Mouse (Mus musculus): Measurements from ENCODE around the gene Tdrd3. TPM values are rescaled to one million over a fixed set of nuclear protein-coding genes. Genes with fewer than 3 reads are reported as not detected.

Gene Tdrd3
- polyA plus RNA-seq, 1 experiment from 2014 or later, result 24.5 TPM

GRCm38 (mm10) chr14:87417691-87418070 is 1.2 kb downstream of the Tdrd3 start:
- ATAC-seq (ENCODE audit: low read depth), result no peak
- peaks cover 6% of the 10 kb centered on the region for H3K4me1 ChIP-seq (replicated peaks; ENCODE audit: control insufficient read depth, insufficient read depth, low read length)
- peak overlapping the region; percentile 65 for H3K4me2 ChIP-seq (ENCODE audit: low read depth, low read length)
- 0% methylated on average over 3 of the region's 3 CpGs for WGBS
- H3K36me3 ChIP-seq (ENCODE audit: control insufficient read depth, insufficient read depth, low read length), result no peaks in the 10 kb centered on the region
- peak overlapping the region; percentile 100 for H3K27ac ChIP-seq (ENCODE audit: low read length)
- H3K9me3 ChIP-seq (ENCODE audit: control insufficient read depth, low read length), result no peaks in the 10 kb centered on the region
- no peaks in the 10 kb centered on the region for H3K27me3 ChIP-seq (ENCODE audit: control insufficient read depth, insufficient read depth, low read depth, low read length)
- peak overlapping the region; percentile 89 for H3K4me3 ChIP-seq (ENCODE audit: low read length)
- H3K9ac ChIP-seq (ENCODE audit: low read length), result peak overlapping the region; percentile 95

GRCm38 (mm10) chr14:87419740-87420139 is 3.3 kb downstream of the Tdrd3 start:
- H3K27me3 ChIP-seq (ENCODE audit: control insufficient read depth, insufficient read depth, low read depth, low read length), result no peaks in the 10 kb centered on the region
- ATAC-seq (ENCODE audit: low read depth), result no peak
- H3K4me2 ChIP-seq (ENCODE audit: low read depth, low read length), result no peak overlapping the region
- no peak overlapping the region for H3K4me3 ChIP-seq (ENCODE audit: low read length)
- no peak overlapping the region for H3K27ac ChIP-seq (ENCODE audit: low read length)
- no peaks in the 10 kb centered on the region for H3K36me3 ChIP-seq (ENCODE audit: control insufficient read depth, insufficient read depth, low read length)
- WGBS, result 67% methylated on average over 2 of the region's 2 CpGs
- H3K9me3 ChIP-seq (ENCODE audit: control insufficient read depth, low read length), result no peaks in the 10 kb centered on the region
- peaks cover 6% of the 10 kb centered on the region for H3K4me1 ChIP-seq (replicated peaks; ENCODE audit: control insufficient read depth, insufficient read depth, low read length)
- no peak overlapping the region for H3K9ac ChIP-seq (ENCODE audit: low read length)

GRCm38 (mm10) chr14:87420576-87420975 is 4.1 kb downstream of the Tdrd3 start:
- Histone ChIP-seq H3K27ac (ENCODE audit: low read length) (no peak overlapping the region), H3K4me3 (ENCODE audit: low read length) (no peak overlapping the region), H3K27me3 (ENCODE audit: control insufficient read depth, insufficient read depth, low read depth, low read length) (no peaks in the 10 kb centered on the region), H3K4me2 (ENCODE audit: low read depth, low read length) (no peak overlapping the region), H3K9ac (ENCODE audit: low read length) (no peak overlapping the region), H3K4me1 (replicated peaks; ENCODE audit: control insufficient read depth, insufficient read depth, low read length) (peaks cover 6% of the 10 kb centered on the region; the same call in 1 of the 2 replicates), H3K36me3 (ENCODE audit: control insufficient read depth, insufficient read depth, low read length) (no peaks in the 10 kb centered on the region), H3K9me3 (ENCODE audit: control insufficient read depth, low read length) (no peaks in the 10 kb centered on the region)
- WGBS, result 72% methylated on average over 4 of the region's 4 CpGs
- no peak for ATAC-seq (ENCODE audit: low read depth)

GRCm38 (mm10) chr14:87422432-87422831 is 6.0 kb downstream of the Tdrd3 start:
- 86% methylated on average over 3 of the region's 3 CpGs for WGBS
- peaks cover 9% of the 10 kb centered on the region; the same call in 1 of the 2 replicates for H3K4me1 ChIP-seq (replicated peaks; ENCODE audit: control insufficient read depth, insufficient read depth, low read length)
- no peaks in the 10 kb centered on the region for H3K36me3 ChIP-seq (ENCODE audit: control insufficient read depth, insufficient read depth, low read length)

GRCm38 (mm10) chr14:87426297-87426922 is 10.0 kb downstream of the Tdrd3 start:
- WGBS, result 41% methylated on average over 7 of the region's 7 CpGs
- Histone ChIP-seq H3K27me3 (ENCODE audit: control insufficient read depth, insufficient read depth, low read depth, low read length) (no peaks in the 10 kb centered on the region), H3K4me2 (ENCODE audit: low read depth, low read length) (no peak overlapping the region), H3K27ac (ENCODE audit: low read length) (no peak overlapping the region), H3K4me3 (ENCODE audit: low read length) (no peak overlapping the region), H3K9ac (ENCODE audit: low read length) (no peak overlapping the region), H3K36me3 (ENCODE audit: control insufficient read depth, insufficient read depth, low read length) (no peaks in the 10 kb centered on the region), H3K9me3 (ENCODE audit: control insufficient read depth, low read length) (no peaks in the 10 kb centered on the region), H3K4me1 (replicated peaks; ENCODE audit: control insufficient read depth, insufficient read depth, low read length) (peaks cover 3% of the 10 kb centered on the region; the same call in 1 of the 2 replicates)
- ATAC-seq (ENCODE audit: low read depth), result peak; percentile 36; the same call in 1 of the 2 replicates

More at GRCm38 (mm10) chr14:87422432-87422831, 6.0 kb downstream of the Tdrd3 start:
- Histone ChIP-seq H3K27ac (ENCODE audit: low read length) (no peak overlapping the region), H3K27me3 (ENCODE audit: control insufficient read depth, insufficient read depth, low read depth, low read length) (no peaks in the 10 kb centered on the region), H3K4me2 (ENCODE audit: low read depth, low read length) (no peak overlapping the region), H3K9me3 (ENCODE audit: control insufficient read depth, low read length) (no peaks in the 10 kb centered on the region), H3K9ac (ENCODE audit: low read length) (no peak overlapping the region), H3K4me3 (ENCODE audit: low read length) (no peak overlapping the region)
- ATAC-seq (ENCODE audit: low read depth), result no peak

GRCm38 (mm10) chr14:87427032-87427431 is 10.6 kb downstream of the Tdrd3 start:
- Histone ChIP-seq H3K9ac (ENCODE audit: low read length) (no peak overlapping the region), H3K4me1 (replicated peaks; ENCODE audit: control insufficient read depth, insufficient read depth, low read length) (peaks cover 3% of the 10 kb centered on the region; the same call in 1 of the 2 replicates), H3K4me2 (ENCODE audit: low read depth, low read length) (no peak overlapping the region), H3K27me3 (ENCODE audit: control insufficient read depth, insufficient read depth, low read depth, low read length) (no peaks in the 10 kb centered on the region), H3K4me3 (ENCODE audit: low read length) (no peak overlapping the region), H3K9me3 (ENCODE audit: control insufficient read depth, low read length) (no peaks in the 10 kb centered on the region), H3K36me3 (ENCODE audit: control insufficient read depth, insufficient read depth, low read length) (no peaks in the 10 kb centered on the region), H3K27ac (ENCODE audit: low read length) (no peak overlapping the region)
- WGBS, result 89% methylated on average over 4 of the region's 4 CpGs
- ATAC-seq (ENCODE audit: low read depth), result no peak

- WGBS, result 87% methylated on average over 5 of the region's 5 CpGs
- H3K27me3 ChIP-seq (ENCODE audit: control insufficient read depth, insufficient read depth, low read depth, low read length), result no peaks in the 10 kb centered on the region
- H3K36me3 ChIP-seq (ENCODE audit: control insufficient read depth, insufficient read depth, low read length), result no peaks in the 10 kb centered on the region
Observed at GRCm38 (mm10) chr14:87427659-87428289, 11.3 kb downstream of the Tdrd3 start.

GRCm38 (mm10) chr14:87433390-87433915 is 17.0 kb downstream of the Tdrd3 start:
- no peak overlapping the region for H3K4me2 ChIP-seq (ENCODE audit: low read depth, low read length)
- H3K9ac ChIP-seq (ENCODE audit: low read length), result no peak overlapping the region
- no peak overlapping the region for H3K4me3 ChIP-seq (ENCODE audit: low read length)
- 59% methylated on average over 5 of the region's 5 CpGs for WGBS
- H3K36me3 ChIP-seq (ENCODE audit: control insufficient read depth, insufficient read depth, low read length), result peaks cover 5% of the 10 kb centered on the region
- no peak for ATAC-seq (ENCODE audit: low read depth)
- no peaks in the 10 kb centered on the region for H3K9me3 ChIP-seq (ENCODE audit: control insufficient read depth, low read length)
- H3K27ac ChIP-seq (ENCODE audit: low read length), result no peak overlapping the region
- H3K27me3 ChIP-seq (ENCODE audit: control insufficient read depth, insufficient read depth, low read depth, low read length), result no peaks in the 10 kb centered on the region
- no peaks in the 10 kb centered on the region; the same call in 1 of the 2 replicates for H3K4me1 ChIP-seq (replicated peaks; ENCODE audit: control insufficient read depth, insufficient read depth, low read length)

More at GRCm38 (mm10) chr14:87427659-87428289, 11.3 kb downstream of the Tdrd3 start:
- Histone ChIP-seq H3K9me3 (ENCODE audit: control insufficient read depth, low read length) (no peaks in the 10 kb centered on the region), H3K4me1 (replicated peaks; ENCODE audit: control insufficient read depth, insufficient read depth, low read length) (peaks cover 3% of the 10 kb centered on the region; the same call in 1 of the 2 replicates), H3K4me2 (ENCODE audit: low read depth, low read length) (no peak overlapping the region), H3K27ac (ENCODE audit: low read length) (no peak overlapping the region), H3K9ac (ENCODE audit: low read length) (no peak overlapping the region), H3K4me3 (ENCODE audit: low read length) (no peak overlapping the region)
- no peak for ATAC-seq (ENCODE audit: low read depth)

- H3K36me3 ChIP-seq (ENCODE audit: control insufficient read depth, insufficient read depth, low read length), result peaks cover 5% of the 10 kb centered on the region
- H3K4me2 ChIP-seq (ENCODE audit: low read depth, low read length), result no peak overlapping the region
- ATAC-seq (ENCODE audit: low read depth), result no peak
- no peaks in the 10 kb centered on the region for H3K9me3 ChIP-seq (ENCODE audit: control insufficient read depth, low read length)
- H3K27me3 ChIP-seq (ENCODE audit: control insufficient read depth, insufficient read depth, low read depth, low read length), result no peaks in the 10 kb centered on the region
- WGBS, result 65% methylated on average over 4 of the region's 4 CpGs
- H3K27ac ChIP-seq (ENCODE audit: low read length), result no peak overlapping the region
- H3K4me3 ChIP-seq (ENCODE audit: low read length), result no peak overlapping the region
- peaks cover 3% of the 10 kb centered on the region; the same call in 1 of the 2 replicates for H3K4me1 ChIP-seq (replicated peaks; ENCODE audit: control insufficient read depth, insufficient read depth, low read length)
- no peak overlapping the region for H3K9ac ChIP-seq (ENCODE audit: low read length)
Observed at GRCm38 (mm10) chr14:87435382-87435781, 18.9 kb downstream of the Tdrd3 start.
